Mouse (Mus musculus): ENCODE measurements at regions not wholly inside any gene's neighbourhood (a gene's known extent, or its start where the extent isn't known, plus 50 kb on each side); places are given as distances from the start of the nearest gene placed in this dataset.
A peak's percentile ranks its signal among the peaks of the same experiment; 100 is the strongest.

DNA sequence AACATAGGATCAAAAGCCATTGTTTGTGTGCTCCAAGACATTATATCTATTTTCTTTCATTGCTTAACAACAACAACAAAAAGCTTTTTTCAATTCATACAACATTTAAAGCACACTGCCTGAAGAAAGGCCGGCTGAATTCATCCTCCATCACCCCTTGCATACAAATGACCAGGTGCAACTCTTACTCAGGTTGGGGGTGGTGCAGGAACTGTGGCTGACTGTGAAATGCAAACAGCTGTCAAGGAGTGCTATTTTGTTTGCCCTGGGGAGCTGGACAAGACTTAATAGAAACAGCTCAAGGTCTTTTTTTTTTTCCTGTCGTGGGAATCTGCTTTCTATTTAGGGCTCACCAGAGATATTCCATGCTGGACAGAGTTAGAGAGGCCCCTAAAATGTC lies 406.6 kb upstream of the Cldn34d start:
- DNase-seq (ENCODE audit: low spot score, missing footprints) (no peak), ATAC-seq (ENCODE audit: low FRiP score) (no peak)
- 9% methylated on average over 2 of the region's 2 CpGs for WGBS
- H3K9me3 ChIP-seq (ENCODE audit: control insufficient read depth, low read length): no peaks in the 10 kb centered on the region
- H3K27ac ChIP-seq (ENCODE audit: low read depth, low read length): no peak overlapping the region
- H3K4me3 ChIP-seq (ENCODE audit: low read depth, low read length): no peak overlapping the region
- no peaks in the 10 kb centered on the region for H3K27me3 ChIP-seq (ENCODE audit: control insufficient read depth, insufficient read depth, low read length)
- H3K4me2 ChIP-seq: no peak overlapping the region
- no peak overlapping the region for H3K9ac ChIP-seq (ENCODE audit: low read length)
- H3K36me3 ChIP-seq (ENCODE audit: control insufficient read depth, insufficient read depth, low read length): no peaks in the 10 kb centered on the region
- no peaks in the 10 kb centered on the region for H3K4me1 ChIP-seq (ENCODE audit: control insufficient read depth, insufficient read depth, low read length)

DNA sequence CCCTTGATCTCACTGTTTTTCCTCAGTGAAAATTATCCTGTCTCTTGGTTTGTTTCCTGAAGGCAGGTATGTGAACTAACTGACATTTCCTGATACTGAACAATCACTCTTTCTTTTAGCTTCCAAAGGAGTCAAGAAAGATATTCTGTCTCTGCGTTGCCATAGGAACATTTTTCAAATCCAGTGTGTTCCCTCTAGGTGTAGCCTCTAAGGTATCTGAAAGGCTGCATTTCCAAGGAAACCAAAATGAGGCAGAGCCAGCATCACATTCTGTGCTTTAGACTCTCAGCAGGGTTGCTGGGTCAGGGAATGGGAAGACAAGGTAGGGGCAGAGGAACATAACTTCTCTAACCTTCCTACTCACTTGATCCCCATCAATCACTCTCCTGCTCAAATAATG lies 411.2 kb upstream of the Cldn34d start:
- 73% methylated on average over 1 of the region's 1 CpGs for WGBS
- H3K9ac ChIP-seq (ENCODE audit: low read length): no peak overlapping the region
- H3K27ac ChIP-seq (ENCODE audit: low read depth, low read length): no peak overlapping the region
- H3K4me1 ChIP-seq (ENCODE audit: control insufficient read depth, insufficient read depth, low read length): no peaks in the 10 kb centered on the region
- no peaks in the 10 kb centered on the region for H3K27me3 ChIP-seq (ENCODE audit: control insufficient read depth, insufficient read depth, low read length)
- no peak for ATAC-seq (ENCODE audit: low FRiP score)
- no peaks in the 10 kb centered on the region for H3K36me3 ChIP-seq (ENCODE audit: control insufficient read depth, insufficient read depth, low read length)
- H3K9me3 ChIP-seq (ENCODE audit: control insufficient read depth, low read length): no peaks in the 10 kb centered on the region
- no peak overlapping the region for H3K4me3 ChIP-seq (ENCODE audit: low read depth, low read length)
- no peak overlapping the region for H3K4me2 ChIP-seq
- DNase-seq (ENCODE audit: low spot score, missing footprints): no peak

DNA sequence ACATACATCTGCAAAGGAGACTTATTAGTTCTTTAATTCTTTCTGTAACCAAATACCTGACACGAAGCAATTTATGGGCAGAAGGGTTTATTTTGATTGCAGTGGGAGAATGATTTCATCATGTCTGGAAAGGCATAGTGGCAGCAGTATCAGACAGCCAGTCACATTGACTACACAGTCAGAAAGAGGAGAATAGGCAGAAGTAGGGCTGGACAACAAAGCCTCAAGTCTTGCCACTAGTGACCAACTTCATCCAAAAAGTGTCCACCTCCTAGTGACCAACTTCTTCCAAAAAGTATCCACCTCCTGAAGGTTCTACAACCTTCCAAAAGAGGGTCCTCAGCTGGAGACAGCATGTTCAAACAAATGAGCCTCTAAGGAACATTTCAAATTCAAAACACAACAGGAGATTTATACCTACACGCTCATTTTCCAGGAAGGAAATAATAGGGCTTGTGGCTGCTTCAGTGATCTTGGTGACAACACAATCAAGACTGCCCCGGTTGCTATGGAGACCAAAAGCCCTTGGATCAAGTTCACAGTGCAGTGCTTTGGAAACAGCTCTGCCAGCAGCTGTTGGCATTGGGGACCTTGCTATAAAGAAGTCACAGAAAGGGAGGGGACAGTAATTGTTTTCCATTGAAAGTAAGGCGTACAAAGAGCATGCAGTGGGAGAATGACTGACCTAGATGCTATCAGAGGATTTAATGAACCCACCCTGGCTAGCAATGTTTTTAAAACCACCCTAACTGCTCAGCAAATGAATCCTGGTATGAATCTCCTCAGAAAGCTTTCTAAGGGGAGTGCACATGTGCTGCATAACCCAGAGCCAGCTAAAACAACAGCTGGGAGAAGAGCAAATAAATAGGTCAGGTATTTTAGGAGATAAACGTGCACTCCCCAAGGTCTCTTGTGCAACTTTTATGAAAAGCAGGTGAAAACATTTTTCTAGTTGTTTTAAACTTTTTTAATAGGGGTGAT lies 448.0 kb upstream of the Cldn34d start:
- Histone ChIP-seq H3K36me3 (ENCODE audit: control insufficient read depth, insufficient read depth, low read length) (no peaks in the 10 kb centered on the region), H3K9me3 (ENCODE audit: control insufficient read depth, low read length) (no peaks in the 10 kb centered on the region), H3K4me2 (no peak overlapping the region), H3K9ac (ENCODE audit: low read length) (no peak overlapping the region), H3K27me3 (ENCODE audit: control insufficient read depth, insufficient read depth, low read length) (no peaks in the 10 kb centered on the region), H3K4me3 (ENCODE audit: low read depth, low read length) (no peak overlapping the region), H3K27ac (ENCODE audit: low read depth, low read length) (no peak overlapping the region), H3K4me1 (ENCODE audit: control insufficient read depth, insufficient read depth, low read length) (peaks cover 2% of the 10 kb centered on the region; the same call in 1 of the 2 replicates)
- ATAC-seq (ENCODE audit: low FRiP score) (peak; percentile 93), DNase-seq (ENCODE audit: low spot score, missing footprints) (peak; percentile 87)
- 39% methylated on average over 5 of the region's 5 CpGs for WGBS

DNA sequence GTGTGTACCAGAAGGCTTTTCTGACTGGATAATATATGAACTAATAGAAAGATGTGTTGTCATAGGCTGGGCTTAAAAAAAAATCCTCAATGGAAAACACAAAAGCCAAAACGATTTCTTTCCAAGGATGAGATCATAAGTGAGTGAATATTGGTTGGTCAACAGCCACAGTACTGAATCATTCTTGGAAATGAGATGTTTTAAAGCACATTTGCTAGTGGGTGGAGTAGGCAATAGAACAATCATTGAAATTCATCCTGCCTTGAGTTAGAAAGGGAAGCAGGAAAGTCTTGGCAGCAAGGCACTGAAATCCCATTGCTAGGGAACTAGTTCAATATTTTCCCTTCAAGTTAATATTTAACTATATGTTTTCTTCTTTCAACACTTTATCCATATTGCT lies 449.3 kb upstream of the Cldn34d start:
- 85% methylated on average over 1 of the region's 1 CpGs for WGBS
- no peaks in the 10 kb centered on the region for H3K27me3 ChIP-seq (ENCODE audit: control insufficient read depth, insufficient read depth, low read length)

DNA sequence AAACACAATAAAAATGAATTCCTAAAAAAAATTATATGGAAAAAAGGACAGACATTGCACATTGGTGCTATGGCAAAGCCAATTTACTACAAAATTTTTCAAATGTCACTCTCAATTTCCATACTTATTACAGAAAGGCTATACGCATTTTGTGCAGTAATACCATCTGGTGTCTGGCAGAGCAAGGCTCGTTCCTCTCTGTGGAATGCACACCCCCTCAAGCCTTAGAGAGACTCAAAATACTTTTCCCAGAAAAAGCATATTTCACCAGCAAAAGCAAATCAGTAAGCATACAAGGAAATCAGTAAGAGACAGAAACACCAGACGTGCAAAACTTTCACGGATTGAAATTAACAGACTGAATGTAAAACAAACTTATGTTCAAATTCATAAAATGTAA lies 431.0 kb upstream of the Tbl1x start:
- Histone ChIP-seq H3K27me3 (ENCODE audit: control insufficient read depth, insufficient read depth, low read length) (no peaks in the 10 kb centered on the region), H3K36me3 (ENCODE audit: control insufficient read depth, insufficient read depth, low read length) (no peaks in the 10 kb centered on the region), H3K4me1 (ENCODE audit: control insufficient read depth, insufficient read depth, low read length) (no peaks in the 10 kb centered on the region), H3K27ac (ENCODE audit: low read depth, low read length) (no peak overlapping the region), H3K9me3 (ENCODE audit: control insufficient read depth, low read length) (no peaks in the 10 kb centered on the region), H3K9ac (ENCODE audit: low read length) (no peak overlapping the region), H3K4me2 (no peak overlapping the region), H3K4me3 (ENCODE audit: low read depth, low read length) (no peak overlapping the region)
- DNase-seq (ENCODE audit: low spot score, missing footprints) (no peak), ATAC-seq (ENCODE audit: low FRiP score) (no peak)
- 91% methylated on average over 4 of the region's 4 CpGs for WGBS

More for the DNA sequence above, 449.3 kb upstream of the Cldn34d start:
- ATAC-seq (ENCODE audit: low FRiP score): no peak
- no peaks in the 10 kb centered on the region for H3K9me3 ChIP-seq (ENCODE audit: control insufficient read depth, low read length)
- H3K27ac ChIP-seq (ENCODE audit: low read depth, low read length): no peak overlapping the region
- DNase-seq (ENCODE audit: low spot score, missing footprints): no peak
- H3K4me3 ChIP-seq (ENCODE audit: low read depth, low read length): no peak overlapping the region
- H3K36me3 ChIP-seq (ENCODE audit: control insufficient read depth, insufficient read depth, low read length): no peaks in the 10 kb centered on the region
- no peak overlapping the region for H3K4me2 ChIP-seq
- no peak overlapping the region for H3K9ac ChIP-seq (ENCODE audit: low read length)
- H3K4me1 ChIP-seq (ENCODE audit: control insufficient read depth, insufficient read depth, low read length): peaks cover 2% of the 10 kb centered on the region; the same call in 1 of the 2 replicates

DNA sequence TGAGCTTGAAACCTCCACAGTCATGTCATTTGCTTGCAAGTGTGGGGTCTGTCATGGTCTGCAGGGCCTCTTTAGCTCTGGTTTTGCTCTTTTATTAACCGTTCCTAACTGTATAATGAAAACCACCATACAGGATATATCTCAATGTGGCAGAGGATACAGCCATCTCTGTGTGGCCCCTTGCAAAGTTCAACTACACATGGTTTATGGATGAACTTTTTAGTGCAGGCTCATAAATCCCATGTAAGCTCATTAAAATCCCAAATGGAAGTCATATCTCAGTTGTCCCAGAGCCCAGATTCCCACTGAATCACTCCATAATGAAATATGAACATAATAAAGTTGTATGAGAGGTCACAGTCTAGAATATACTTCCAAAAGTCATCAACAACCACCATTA lies 428.1 kb upstream of the Tbl1x start:
- no peak overlapping the region for H3K27ac ChIP-seq (ENCODE audit: low read depth, low read length)
- H3K4me3 ChIP-seq (ENCODE audit: low read depth, low read length): no peak overlapping the region
- no peaks in the 10 kb centered on the region for H3K27me3 ChIP-seq (ENCODE audit: control insufficient read depth, insufficient read depth, low read length)
- ATAC-seq (ENCODE audit: low FRiP score): no peak
- DNase-seq (ENCODE audit: low spot score, missing footprints): no peak
- H3K9ac ChIP-seq (ENCODE audit: low read length): no peak overlapping the region
- H3K4me2 ChIP-seq: no peak overlapping the region
- WGBS: 92% methylated on average over 1 of the region's 1 CpGs
- H3K4me1 ChIP-seq (ENCODE audit: control insufficient read depth, insufficient read depth, low read length): no peaks in the 10 kb centered on the region
- H3K36me3 ChIP-seq (ENCODE audit: control insufficient read depth, insufficient read depth, low read length): no peaks in the 10 kb centered on the region
- no peaks in the 10 kb centered on the region for H3K9me3 ChIP-seq (ENCODE audit: control insufficient read depth, low read length)

DNA sequence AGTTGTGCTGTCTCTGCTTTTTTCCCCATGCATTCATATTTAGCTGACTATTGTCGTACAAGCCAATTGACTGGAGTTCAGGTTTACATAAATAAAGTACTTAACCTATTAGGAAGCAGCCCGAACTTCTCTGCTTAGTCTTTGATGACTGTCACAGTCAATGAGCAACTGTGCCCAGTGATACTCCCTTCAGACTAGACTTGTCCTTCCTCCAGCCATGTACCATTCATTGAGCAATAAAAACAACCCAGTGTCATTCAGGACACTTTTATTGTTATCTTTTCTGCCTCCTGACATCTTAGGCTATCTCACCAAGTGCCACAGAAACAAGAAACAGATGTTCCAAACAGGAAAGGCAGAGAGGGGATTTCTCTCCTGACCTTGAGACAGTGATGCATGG lies 389.1 kb upstream of the Tbl1x start:
- no peaks in the 10 kb centered on the region for H3K36me3 ChIP-seq (ENCODE audit: control insufficient read depth, insufficient read depth, low read length)
- 65% methylated on average over 2 of the region's 2 CpGs for WGBS

More for the DNA sequence above, 389.1 kb upstream of the Tbl1x start:
- Histone ChIP-seq H3K4me1 (ENCODE audit: control insufficient read depth, insufficient read depth, low read length) (no peaks in the 10 kb centered on the region), H3K27ac (ENCODE audit: low read depth, low read length) (no peak overlapping the region), H3K9me3 (ENCODE audit: control insufficient read depth, low read length) (no peaks in the 10 kb centered on the region), H3K27me3 (ENCODE audit: control insufficient read depth, insufficient read depth, low read length) (no peaks in the 10 kb centered on the region), H3K9ac (ENCODE audit: low read length) (no peak overlapping the region), H3K4me2 (no peak overlapping the region), H3K4me3 (ENCODE audit: low read depth, low read length) (no peak overlapping the region)
- no peak for DNase-seq (ENCODE audit: low spot score, missing footprints)
- ATAC-seq (ENCODE audit: low FRiP score): no peak

All from midbrain, embryonic 11.5 days (tissue).